Mouse (Mus musculus) C2C12 (cell line): ENCODE results near the gene Akap2. TPM values are rescaled to one million over a fixed set of nuclear protein-coding genes. Genes with fewer than 3 reads are reported as not detected.

Source experiments
- H3K27me3 ChIP-seq: one replicate; pipeline ENCODE4 v1.6.1; 2011; ENCODE audit not compliant: control insufficient read depth, insufficient read depth, insufficient read length
- H3K36me3 ChIP-seq: one replicate; pipeline ENCODE4 v1.6.1; 2011; ENCODE audit not compliant: control insufficient read depth, insufficient read depth
- H3K4me3 ChIP-seq: one replicate; pipeline ENCODE4 v1.5.1; 2011; ENCODE audit warnings: mild to moderate bottlenecking, control low read depth; ENCODE audit not compliant: poor library complexity, insufficient read depth, severe bottlenecking
- H3K79me2 ChIP-seq: one replicate; pipeline ENCODE4 v1.6.1; 2011; ENCODE audit not compliant: control insufficient read depth, insufficient read depth
- H3K79me3 ChIP-seq: one replicate; pipeline ENCODE4 v1.6.1; 2011; ENCODE audit warnings: low read depth, control low read depth
- H3ac ChIP-seq: one replicate; pipeline ENCODE3; 2011; ENCODE audit warnings: low read depth; ENCODE audit not compliant: control insufficient read depth, insufficient read length
- CEBPB ChIP-seq: IDR thresholded peaks from one replicate; pipeline ENCODE4 v1.6.1; 2011; ENCODE audit warnings: low read depth, mild to moderate bottlenecking, control low read depth, moderate library complexity
- CTCF ChIP-seq: IDR thresholded peaks from one replicate; pipeline ENCODE4 v1.5.1; 2011; ENCODE audit not compliant: control insufficient read depth, insufficient read depth, insufficient read length
- FOSL1 ChIP-seq: IDR thresholded peaks from one replicate; pipeline ENCODE4 v1.8.0; 2011; ENCODE audit warnings: mild to moderate bottlenecking, low read length; ENCODE audit not compliant: poor library complexity, insufficient read depth, severe bottlenecking
- MAX ChIP-seq: IDR thresholded peaks from one replicate; pipeline ENCODE4 v1.6.1; 2011; ENCODE audit warnings: mild to moderate bottlenecking, control low read depth
- MYOD1 ChIP-seq: IDR thresholded peaks from one replicate; pipeline ENCODE4 v1.6.1; 2011; ENCODE audit warnings: low read depth; ENCODE audit not compliant: control insufficient read depth, insufficient read length
- MYOG ChIP-seq: IDR thresholded peaks from one replicate; pipeline ENCODE4 v1.6.1; 2011; ENCODE audit not compliant: control insufficient read depth, insufficient read length; ENCODE audit errors: extremely low read depth
- USF1 ChIP-seq: IDR thresholded peaks from one replicate; pipeline ENCODE4 v1.6.1; 2011; ENCODE audit warnings: low read depth, mild to moderate bottlenecking, control low read depth, moderate library complexity
- polyA plus RNA-seq: library from polyadenylated mRNA; unstranded; fragments of >200 nt; fragmentation: generic; extraction: Trizol; gene quantifications from one replicate; pipeline ENCODE4 v1.2.1, GENCODE M21; 2012; ENCODE audit warnings: missing spikeins

The Akap2 gene
- polyA plus RNA-seq, 1 experiment: 37.0 TPM

DNA sequence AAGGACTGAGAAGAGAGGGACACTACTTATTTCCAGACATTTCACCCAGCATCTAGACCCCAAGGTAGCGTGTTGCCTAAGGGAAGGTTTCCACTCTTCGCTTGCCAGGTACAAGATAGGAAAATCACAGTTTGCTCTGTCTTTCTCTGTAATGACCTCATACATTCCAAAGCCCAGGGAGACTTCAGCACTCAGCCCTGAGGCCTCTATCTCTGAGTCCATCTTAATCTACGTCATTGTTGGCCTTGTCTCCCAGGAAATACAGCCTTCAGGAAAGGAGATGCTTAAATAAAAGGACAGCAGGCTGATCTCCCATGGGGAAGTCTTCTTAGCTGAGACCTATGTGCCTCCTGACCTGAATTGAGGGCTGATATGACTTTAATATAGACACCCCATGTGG is 85.0 kb downstream of the Akap2 start:
- Histone ChIP-seq H3ac (no peak overlapping the region), H3K79me3 (peaks cover 31% of the 10 kb centered on the region), H3K36me3 (peaks cover 24% of the 10 kb centered on the region), H3K27me3 (no peaks in the 10 kb centered on the region), H3K4me3 (no peak overlapping the region), H3K79me2 (peaks cover 78% of the 10 kb centered on the region)
- TF ChIP-seq CTCF (no peak), MYOG (no peak), FOSL1 (no peak), MAX (no peak), MYOD1 (no peak), USF1 (no peak), CEBPB (no peak)

DNA sequence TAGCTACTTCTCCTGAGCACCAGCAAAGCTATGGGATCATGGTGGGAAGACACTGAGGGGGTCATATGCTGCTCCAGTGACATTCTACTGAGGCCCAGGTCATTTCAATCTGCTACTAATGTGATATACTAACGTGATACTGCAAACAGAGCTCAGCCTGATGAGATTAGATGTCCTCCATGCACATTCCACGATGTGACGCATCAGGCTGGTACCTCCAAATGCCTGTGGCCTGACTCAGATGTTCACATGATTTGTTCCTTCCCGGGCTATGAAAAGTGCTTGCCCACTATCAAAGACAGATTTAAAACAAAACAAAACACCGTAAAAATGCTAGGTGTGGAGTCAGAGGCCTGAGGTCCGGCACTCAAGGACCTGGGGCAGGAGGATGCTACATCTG is 87.4 kb downstream of the Akap2 start:
- TF ChIP-seq CEBPB (no peak), MAX (peak; percentile 28), CTCF (no peak), USF1 (peak; percentile 78), MYOD1 (no peak), MYOG (no peak), FOSL1 (peak; percentile 91)
- Histone ChIP-seq H3K4me3 (no peak overlapping the region), H3K79me3 (peaks cover 40% of the 10 kb centered on the region), H3ac (no peak overlapping the region), H3K27me3 (no peaks in the 10 kb centered on the region), H3K79me2 (peaks cover 86% of the 10 kb centered on the region), H3K36me3 (peaks cover 24% of the 10 kb centered on the region)

DNA sequence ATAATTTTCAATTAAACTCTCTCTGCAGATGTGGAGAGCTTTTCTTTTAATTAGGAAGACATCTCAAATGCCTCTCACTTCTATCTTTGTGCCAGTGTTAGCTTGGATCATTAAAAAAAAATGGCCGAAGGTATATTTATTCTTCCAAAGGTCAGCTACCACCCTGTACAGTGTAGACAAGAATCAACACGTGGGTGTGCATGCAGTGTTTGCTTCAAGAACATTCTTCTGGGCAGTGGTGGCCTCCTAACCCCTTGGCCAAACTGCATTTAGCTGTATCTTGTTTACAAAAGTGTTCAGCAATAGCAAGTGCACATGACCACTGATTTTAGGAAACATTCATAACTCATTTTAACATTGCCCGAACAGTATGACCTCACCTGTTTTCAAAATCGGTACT is 92.0 kb downstream of the Akap2 start:
- Histone ChIP-seq H3ac (no peak overlapping the region), H3K27me3 (no peaks in the 10 kb centered on the region), H3K36me3 (peaks cover 3% of the 10 kb centered on the region), H3K79me2 (peaks cover 57% of the 10 kb centered on the region), H3K79me3 (peaks cover 33% of the 10 kb centered on the region), H3K4me3 (no peak overlapping the region)
- TF ChIP-seq CEBPB (no peak), MAX (no peak), MYOD1 (no peak), USF1 (no peak), FOSL1 (no peak), CTCF (no peak), MYOG (no peak)

DNA sequence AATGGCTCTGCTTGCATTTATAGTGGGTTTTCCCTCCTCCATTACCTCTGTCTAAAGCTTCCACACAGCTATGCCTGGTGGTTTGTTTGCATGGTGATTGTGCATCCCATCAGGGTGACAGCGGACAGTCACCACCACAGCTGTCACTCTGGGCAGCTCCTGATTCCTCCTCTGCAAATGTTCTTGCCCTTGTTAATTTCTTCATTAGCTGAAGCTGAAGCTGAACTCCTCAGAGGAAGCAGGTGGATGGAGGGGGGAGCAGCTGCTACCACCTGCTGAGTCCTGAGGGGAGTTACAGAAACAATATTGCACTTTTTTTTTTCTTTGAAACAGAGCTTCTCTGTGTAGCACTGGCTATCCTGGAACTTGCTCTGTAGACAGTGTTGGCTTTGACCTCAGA is 94.6 kb downstream of the Akap2 start:
- H3K27me3 ChIP-seq: no peaks in the 10 kb centered on the region
- no peak overlapping the region for H3ac ChIP-seq
- H3K36me3 ChIP-seq: peaks cover 12% of the 10 kb centered on the region
- H3K79me2 ChIP-seq: peaks cover 44% of the 10 kb centered on the region
- peaks cover 20% of the 10 kb centered on the region for H3K79me3 ChIP-seq
- TF ChIP-seq MAX (no peak), MYOD1 (no peak), USF1 (no peak), FOSL1 (no peak), MYOG (no peak), CEBPB (no peak), CTCF (no peak)
- H3K4me3 ChIP-seq: no peak overlapping the region

GRCm38 (mm10) chr4:57812916-57813575 is 95.6 kb downstream of the Akap2 start:
- Histone ChIP-seq H3K27me3 (no peaks in the 10 kb centered on the region), H3ac (no peak overlapping the region), H3K79me2 (peaks cover 34% of the 10 kb centered on the region), H3K79me3 (peaks cover 11% of the 10 kb centered on the region), H3K36me3 (peaks cover 15% of the 10 kb centered on the region), H3K4me3 (no peak overlapping the region)
- TF ChIP-seq MYOD1 (no peak), MYOG (no peak), CEBPB (no peak), MAX (no peak), FOSL1 (no peak), CTCF (no peak), USF1 (no peak)

- no peak overlapping the region for H3K4me3 ChIP-seq
- H3K79me3 ChIP-seq: peaks cover 8% of the 10 kb centered on the region
- H3K27me3 ChIP-seq: no peaks in the 10 kb centered on the region
- no peak overlapping the region for H3ac ChIP-seq
- peaks cover 29% of the 10 kb centered on the region for H3K79me2 ChIP-seq
- peaks cover 15% of the 10 kb centered on the region for H3K36me3 ChIP-seq
- TF ChIP-seq MYOD1: no peak
- TF ChIP-seq FOSL1: no peak
- TF ChIP-seq CEBPB: no peak
- TF ChIP-seq CTCF: no peak
- no peak for TF ChIP-seq USF1
- TF ChIP-seq MAX: no peak
- no peak for TF ChIP-seq MYOG
These were observed 96.1 kb downstream of the Akap2 start for GRCm38 (mm10) chr4:57813576-57813945.
